Mouse (Mus musculus): ENCODE results near the gene Olfm1. TPM values are rescaled to one million over a fixed set of nuclear protein-coding genes. Genes with fewer than 3 reads are reported as not detected.

The Olfm1 gene
- total RNA-seq (2014; fragmentation: Nextera tagmentation) (1.3 and 6.3 TPM in 2 replicates), total RNA-seq (2017) (0.56 and 0.93 TPM in 2 replicates)

GRCm38 (mm10) chr2:28192821-28193689, at the start of gene Olfm1:
Olfm1 (plus strand) TSS chr2:28192992.
- peak; percentile 44; the same call in 1 of the 2 replicates for ATAC-seq (replicated peaks; ENCODE audit: poor library complexity, severe bottlenecking)

- no peak for ATAC-seq (replicated peaks; ENCODE audit: poor library complexity, severe bottlenecking)
Observed at GRCm38 (mm10) chr2:28143417-28144045, 49.3 kb upstream of the Olfm1 start.

GRCm38 (mm10) chr2:28145702-28146101, 47.1 kb upstream of the Olfm1 start:
- ATAC-seq (replicated peaks; ENCODE audit: poor library complexity, severe bottlenecking): peak; percentile 76

GRCm38 (mm10) chr2:28146152-28146551, 46.6 kb upstream of the Olfm1 start:
- ATAC-seq (replicated peaks; ENCODE audit: poor library complexity, severe bottlenecking): peak; percentile 73

- ATAC-seq (replicated peaks; ENCODE audit: poor library complexity, severe bottlenecking): no peak
Observed at GRCm38 (mm10) chr2:28146685-28147084, 46.1 kb upstream of the Olfm1 start.

- no peak for ATAC-seq (replicated peaks; ENCODE audit: poor library complexity, severe bottlenecking)
Observed at GRCm38 (mm10) chr2:28147248-28147794, 45.5 kb upstream of the Olfm1 start.

- ATAC-seq (replicated peaks; ENCODE audit: poor library complexity, severe bottlenecking): no peak
Observed at GRCm38 (mm10) chr2:28149688-28150087, 43.1 kb upstream of the Olfm1 start.

- ATAC-seq (replicated peaks; ENCODE audit: poor library complexity, severe bottlenecking): no peak
Observed at GRCm38 (mm10) chr2:28160568-28160967, 32.2 kb upstream of the Olfm1 start.

GRCm38 (mm10) chr2:28165570-28165969, 27.2 kb upstream of the Olfm1 start:
- ATAC-seq (replicated peaks; ENCODE audit: poor library complexity, severe bottlenecking): no peak

GRCm38 (mm10) chr2:28169336-28169735, 23.5 kb upstream of the Olfm1 start:
- no peak for ATAC-seq (replicated peaks; ENCODE audit: poor library complexity, severe bottlenecking)

GRCm38 (mm10) chr2:28171962-28172361, 20.8 kb upstream of the Olfm1 start:
- no peak for ATAC-seq (replicated peaks; ENCODE audit: poor library complexity, severe bottlenecking)

GRCm38 (mm10) chr2:28173225-28174141, 19.3 kb upstream of the Olfm1 start:
- ATAC-seq (replicated peaks; ENCODE audit: poor library complexity, severe bottlenecking): peak; percentile 90

GRCm38 (mm10) chr2:28174441-28174840, 18.4 kb upstream of the Olfm1 start:
- no peak for ATAC-seq (replicated peaks; ENCODE audit: poor library complexity, severe bottlenecking)

- ATAC-seq (replicated peaks; ENCODE audit: poor library complexity, severe bottlenecking): no peak
Observed at GRCm38 (mm10) chr2:28178600-28178999, 14.2 kb upstream of the Olfm1 start.

GRCm38 (mm10) chr2:28180053-28180452, 12.7 kb upstream of the Olfm1 start:
- peak; percentile 99 for ATAC-seq (replicated peaks; ENCODE audit: poor library complexity, severe bottlenecking)

- no peak for ATAC-seq (replicated peaks; ENCODE audit: poor library complexity, severe bottlenecking)
Observed at GRCm38 (mm10) chr2:28188398-28188944, 4.3 kb upstream of the Olfm1 start.

- no peak for ATAC-seq (replicated peaks; ENCODE audit: poor library complexity, severe bottlenecking)
Observed at GRCm38 (mm10) chr2:28193690-28194087, 897 bp downstream of the Olfm1 start.

GRCm38 (mm10) chr2:28194962-28195617, 2.3 kb downstream of the Olfm1 start:
- ATAC-seq (replicated peaks; ENCODE audit: poor library complexity, severe bottlenecking): no peak

GRCm38 (mm10) chr2:28195726-28196125, 2.9 kb downstream of the Olfm1 start:
- no peak for ATAC-seq (replicated peaks; ENCODE audit: poor library complexity, severe bottlenecking)
